Mouse (Mus musculus): ENCODE results near the gene Neu3.

GRCm38 (mm10) chr7:99785553-99785952, 42.7 kb downstream of the Neu3 start:
- TF ChIP-seq CTCF (IDR thresholded peaks at IDR 0.05 in 2 of 3, conservative IDR thresholded peaks at IDR 0.05 in 1 of 3; ENCODE audit: control insufficient read depth in 1 of 3, insufficient read depth in 1 of 3, low read depth in 2 of 3, low read length in 3 of 3, poor library complexity in 1 of 3, severe bottlenecking in 1 of 3), result no peak
- no peak for TF ChIP-seq POLR2AphosphoS5 (IDR thresholded peaks at IDR 0.05; ENCODE audit: borderline replicate concordance, low read depth, low read length)
- no peak for TF ChIP-seq ZC3H11A (IDR thresholded peaks at IDR 0.05; ENCODE audit: low read depth, low read length)
- no peak for TF ChIP-seq POLR2A (IDR thresholded peaks at IDR 0.05; ENCODE audit: control insufficient read depth in 1 of 2, insufficient read depth in 1 of 2, low read depth in 1 of 2, low read length in 2 of 2, poor library complexity in 1 of 2)
- no peak for TF ChIP-seq GABPA (IDR thresholded peaks at IDR 0.05; ENCODE audit: low read depth, low read length)
- no peak for TF ChIP-seq EP300 (IDR thresholded peaks at IDR 0.05; ENCODE audit: low read depth in 1 of 2, low read length in 2 of 2)
- TF ChIP-seq MAFK (IDR thresholded peaks at IDR 0.05; ENCODE audit: borderline replicate concordance, low read depth, low read length), result no peak
- TF ChIP-seq UBTF (IDR thresholded peaks at IDR 0.05; ENCODE audit: borderline replicate concordance, insufficient read depth, low read depth, low read length), result no peak
